Mouse (Mus musculus) testis, postnatal 14 days (tissue): Measurements from ENCODE around the gene Strn.

Source experiments
- DNase-seq: peaks from one replicate; pipeline ENCODE4 v3.0.0; 2021; ENCODE audit warnings: low spot score

The Strn gene

DNA sequence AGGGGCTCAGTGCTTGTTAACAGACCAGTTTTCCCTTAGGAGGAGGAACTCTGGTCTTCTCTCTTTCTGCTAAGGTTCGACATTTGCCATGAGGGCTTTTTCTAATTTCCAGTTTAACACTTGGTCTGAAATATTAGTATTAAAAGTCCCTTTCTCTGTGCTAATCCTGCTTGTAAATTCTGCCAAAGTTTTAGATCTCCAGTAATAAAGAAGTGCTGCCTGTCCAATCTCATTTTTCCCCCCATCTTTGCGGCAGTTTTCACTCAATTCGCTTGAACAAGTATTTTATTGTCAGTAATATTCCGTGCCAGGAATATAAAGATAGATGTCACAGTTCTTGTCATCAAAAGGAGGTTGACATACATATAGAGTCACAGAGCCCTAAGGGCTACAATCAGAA lies at the start of gene Strn:
TSS of gene Strn (minus strand) at position 101 of the 400 bp plus-strand sequence.
- no peak for DNase-seq

DNA sequence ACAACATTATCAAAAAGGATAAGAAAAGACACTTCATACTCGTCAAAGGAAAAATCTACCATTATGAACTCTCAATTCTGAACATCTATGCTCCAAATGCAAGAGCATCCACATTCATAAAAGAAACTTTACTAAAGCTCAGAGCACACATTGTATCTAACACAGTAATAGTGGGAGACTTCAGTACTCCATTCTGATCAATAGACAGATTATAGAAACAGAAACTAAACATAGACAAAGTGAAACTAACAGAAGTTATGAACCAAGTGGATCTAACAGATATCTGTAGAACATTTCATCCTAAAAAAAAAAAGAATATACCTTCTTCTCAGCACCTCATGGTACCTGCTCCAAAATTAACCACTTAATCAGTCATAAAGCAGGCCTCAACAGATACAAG lies 41.8 kb upstream of the Strn start:
- DNase-seq, result no peak

DNA sequence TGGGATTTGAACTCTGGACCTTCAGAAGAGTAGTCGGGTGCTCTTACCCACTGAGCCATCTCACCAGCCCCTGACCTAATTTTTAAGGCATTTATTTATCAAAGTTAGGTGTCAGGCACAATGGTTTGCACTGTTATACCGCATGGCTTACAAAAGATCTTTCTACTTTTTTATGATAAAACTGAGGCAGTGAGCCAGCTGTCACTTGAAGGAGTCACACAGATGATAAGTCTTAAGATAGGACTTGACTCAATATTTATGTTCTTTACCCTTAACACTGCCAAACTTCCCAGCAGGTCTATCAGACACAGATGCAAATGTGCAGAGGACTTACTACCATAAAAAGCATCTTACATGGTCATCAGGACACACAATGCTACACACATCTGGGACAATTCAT lies 35.3 kb upstream of the Strn start:
- no peak for DNase-seq

DNA sequence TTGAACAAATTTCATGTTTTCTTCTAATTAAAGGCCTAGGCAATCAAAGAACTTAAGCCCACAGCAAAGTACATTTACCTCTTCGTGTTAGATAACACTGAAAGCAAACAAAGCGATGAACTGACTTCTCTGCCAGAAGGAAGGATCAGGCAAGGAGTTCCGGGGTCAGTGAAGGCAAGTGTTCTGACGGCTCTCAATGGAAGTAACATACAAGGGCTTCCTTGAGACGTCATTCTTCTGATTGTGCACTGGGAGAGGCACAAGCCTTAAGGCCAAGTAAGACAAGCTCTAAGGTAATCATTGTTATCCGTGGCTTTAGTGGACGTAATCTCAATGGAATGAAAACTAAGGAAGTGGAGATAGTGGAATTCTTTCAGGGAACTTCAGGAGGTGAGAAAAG lies 33.9 kb upstream of the Strn start:
- no peak for DNase-seq

DNA sequence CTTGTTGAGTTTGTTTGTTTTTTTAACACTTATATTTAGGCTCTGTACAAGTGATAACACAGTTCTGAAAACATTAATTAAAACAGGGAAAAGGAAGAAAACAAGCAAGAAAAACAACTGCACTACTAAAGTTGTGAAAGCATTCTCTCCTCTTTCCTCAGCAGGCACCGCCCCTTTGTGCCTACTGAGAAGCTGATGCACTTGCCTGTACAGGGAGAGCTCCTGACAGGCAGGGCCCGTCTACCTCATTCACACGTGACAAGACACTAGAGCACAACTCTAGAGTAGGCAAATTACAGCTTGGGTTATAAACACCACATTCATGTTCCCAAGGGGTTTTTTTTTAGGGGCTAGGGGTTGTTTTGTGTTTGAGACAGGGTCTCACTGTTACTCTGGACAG lies 32.3 kb upstream of the Strn start:
- DNase-seq, result no peak

DNA sequence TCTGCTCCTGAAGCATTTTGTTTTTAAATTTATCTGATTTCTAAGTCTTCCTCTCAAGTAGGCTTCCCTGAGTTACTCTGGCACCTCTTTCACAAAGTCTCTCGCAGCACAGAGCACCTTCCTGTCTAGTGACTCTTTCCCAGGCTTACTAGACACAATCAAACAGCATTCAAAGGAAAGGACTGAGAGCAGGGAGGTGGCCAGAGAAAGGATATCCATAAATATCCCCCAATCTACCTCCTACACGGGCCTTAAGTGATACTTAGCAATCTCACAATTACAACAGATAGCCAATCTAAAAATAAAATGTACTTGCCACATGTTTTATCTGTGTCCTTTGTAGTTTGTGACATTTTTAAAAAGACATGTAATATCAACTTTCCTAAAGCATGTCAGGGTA lies 31.9 kb upstream of the Strn start:
- DNase-seq, result no peak

DNA sequence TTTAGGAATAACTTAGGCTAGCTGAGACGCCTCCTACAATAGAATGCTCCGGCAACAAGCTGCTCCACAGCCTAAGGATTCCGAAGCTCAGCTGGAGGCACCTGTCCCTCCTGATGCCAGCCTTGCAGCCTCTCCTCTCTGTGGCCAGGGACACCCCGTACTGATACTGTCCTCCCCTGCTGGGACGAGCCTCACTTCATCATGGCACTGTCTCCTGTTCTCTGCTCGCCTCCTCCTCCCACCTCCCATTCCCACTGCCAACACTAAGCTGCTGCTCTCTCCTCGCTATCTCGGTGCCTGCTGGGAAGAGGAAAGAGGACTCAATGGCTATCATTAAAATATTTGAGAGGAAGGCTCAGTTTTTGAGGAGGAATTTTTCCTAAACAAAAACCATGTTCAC lies 30.6 kb upstream of the Strn start:
- peak; percentile 41 for DNase-seq

DNA sequence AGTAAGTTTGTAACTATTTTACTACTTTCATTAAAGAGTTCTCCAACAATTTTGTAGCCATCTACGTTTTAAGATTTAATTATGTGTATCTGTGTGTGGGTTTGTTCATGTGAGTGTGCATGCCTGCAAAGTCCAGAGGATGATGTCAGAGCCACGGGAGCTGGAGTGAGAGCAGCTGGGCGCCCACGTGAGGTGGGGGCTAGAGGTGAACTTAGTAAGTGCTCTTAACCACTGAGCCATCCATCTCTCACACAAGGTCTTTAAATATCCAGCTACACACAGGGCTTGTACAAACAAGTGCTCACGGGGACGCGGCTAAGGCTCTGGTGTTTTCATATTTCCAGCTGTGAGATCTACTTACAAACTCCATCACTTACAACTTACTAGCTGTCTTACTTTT lies 29.1 kb upstream of the Strn start:
- no peak for DNase-seq

DNA sequence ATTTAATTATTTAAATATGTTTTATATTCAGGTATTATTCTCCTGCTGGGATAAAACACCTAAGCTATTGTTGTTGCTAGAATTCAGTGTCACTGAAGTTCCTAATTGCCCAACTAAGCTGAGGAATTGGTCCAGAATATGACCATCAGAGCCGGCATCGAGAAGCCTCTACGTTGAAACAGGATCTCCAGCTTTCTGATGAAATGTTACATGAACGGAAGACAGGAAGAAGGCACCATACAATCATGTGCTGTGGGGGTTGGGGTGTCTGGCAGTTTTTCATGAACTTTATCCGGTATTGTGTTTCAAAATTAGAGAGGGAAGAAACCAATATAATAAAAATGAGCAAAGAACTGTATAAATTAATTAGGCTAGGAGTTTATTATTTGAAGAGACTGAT lies 26.3 kb upstream of the Strn start:
- no peak for DNase-seq

DNA sequence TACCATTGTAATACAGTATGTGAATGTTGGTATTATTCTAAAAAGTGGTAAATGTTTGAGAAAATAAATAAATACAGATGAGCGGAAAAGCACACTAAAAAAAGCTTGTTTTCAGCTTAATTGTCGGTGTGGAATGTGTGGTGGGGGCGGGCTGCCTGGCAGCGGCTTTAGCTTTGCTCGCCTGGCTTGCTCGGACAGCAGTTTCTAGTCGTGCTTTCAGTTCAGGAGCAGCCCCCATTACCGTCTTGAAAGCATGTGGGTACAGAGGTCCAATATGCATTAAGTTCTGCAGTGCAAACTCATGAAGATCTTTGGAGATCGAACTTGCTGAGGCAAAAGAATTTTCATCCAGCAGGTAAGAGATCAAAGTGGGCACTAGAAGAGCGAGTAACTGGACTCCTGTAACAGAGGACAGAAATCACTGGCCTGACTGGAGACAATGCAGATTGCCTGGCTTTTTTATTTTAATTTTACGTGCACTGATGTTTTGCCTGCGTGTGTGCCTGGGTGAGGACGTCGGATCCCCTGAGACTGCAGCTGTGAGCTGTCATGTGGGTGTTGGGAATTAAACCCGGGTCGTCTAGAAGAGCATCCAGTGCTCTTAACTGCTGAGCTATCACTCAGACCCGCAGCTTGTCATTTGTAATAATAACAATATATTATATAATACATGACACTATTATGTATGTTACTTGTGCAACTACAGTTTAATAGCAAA lies 16.1 kb upstream of the Strn start:
- DNase-seq, result no peak

DNA sequence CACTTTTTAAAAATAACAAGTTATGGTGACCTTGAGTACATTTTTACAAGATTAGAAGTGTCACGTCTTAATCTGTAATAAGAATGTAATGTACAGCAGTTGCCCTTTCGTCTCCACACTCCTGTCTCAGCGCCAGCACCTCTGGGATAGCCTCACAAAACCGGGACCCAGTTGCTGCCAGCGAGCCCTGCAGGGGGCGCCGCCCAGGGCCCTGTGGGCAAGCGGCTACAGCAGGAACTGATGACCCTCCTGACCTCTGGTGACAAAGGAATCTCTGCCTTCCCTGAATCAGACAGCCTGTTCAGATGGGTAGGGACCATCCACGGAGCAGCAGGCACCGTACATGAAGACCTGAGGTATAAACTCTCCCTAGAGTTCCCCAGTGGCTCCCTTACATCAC lies 15.1 kb upstream of the Strn start:
- DNase-seq, result no peak

DNA sequence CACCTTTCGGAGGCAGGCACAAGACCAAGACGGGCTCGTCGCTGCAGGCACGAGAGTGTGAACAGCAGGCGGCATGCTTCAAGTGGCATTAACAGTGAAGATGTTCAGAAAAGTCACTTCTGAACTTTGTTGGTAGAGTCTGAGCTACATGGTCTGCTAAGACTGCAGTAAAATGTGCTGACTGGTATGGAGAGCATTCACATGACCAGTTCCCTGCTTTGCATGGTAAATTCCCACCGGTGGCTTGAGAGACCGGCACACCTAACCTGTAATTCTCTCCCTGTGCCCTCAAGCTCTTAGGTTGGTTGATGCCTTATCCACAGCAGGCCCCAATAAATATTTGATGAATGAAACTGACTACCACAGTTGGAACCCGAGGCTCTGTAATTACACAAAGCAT lies 11.4 kb upstream of the Strn start:
- DNase-seq, result no peak

DNA sequence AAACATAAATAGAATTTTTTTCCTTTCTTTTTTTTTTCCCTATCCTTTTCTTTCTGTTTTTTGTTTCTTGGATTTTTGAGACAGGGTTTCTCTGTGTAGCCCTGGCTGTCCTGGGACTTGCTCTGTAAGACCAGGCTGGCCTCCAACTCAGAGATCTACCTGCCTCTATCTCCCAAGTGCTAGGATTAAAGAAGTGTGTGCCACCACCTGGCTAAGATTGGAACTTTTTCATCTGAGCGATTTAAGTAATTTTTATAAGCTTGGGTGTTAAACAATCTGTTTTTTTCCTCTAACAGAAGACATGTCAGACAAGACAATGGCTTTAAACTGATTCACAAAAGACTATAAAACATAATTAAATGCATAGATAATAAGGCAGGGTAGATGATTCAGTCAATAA lies 1.4 kb upstream of the Strn start:
- no peak for DNase-seq

DNA sequence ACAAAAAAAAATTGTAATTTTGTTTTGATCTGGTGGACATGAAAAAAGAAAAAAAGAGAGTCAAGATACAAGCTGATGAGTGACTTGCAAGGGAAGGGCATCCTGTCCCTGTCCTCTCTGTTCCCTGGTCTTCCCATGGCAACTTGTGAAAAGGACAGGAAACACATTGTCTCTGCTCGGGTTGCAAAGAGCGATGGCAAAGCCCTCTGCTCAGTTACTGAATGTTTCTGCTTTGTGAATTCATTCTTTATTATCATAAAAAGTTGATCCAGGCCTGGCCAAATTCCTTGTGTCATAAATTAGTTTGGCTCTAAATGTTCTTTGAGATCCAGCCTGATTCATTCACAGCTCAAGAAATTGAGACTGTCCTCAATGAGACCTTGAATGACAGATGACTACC lies 775 bp upstream of the Strn start:
- DNase-seq, result peak; percentile 63

DNA sequence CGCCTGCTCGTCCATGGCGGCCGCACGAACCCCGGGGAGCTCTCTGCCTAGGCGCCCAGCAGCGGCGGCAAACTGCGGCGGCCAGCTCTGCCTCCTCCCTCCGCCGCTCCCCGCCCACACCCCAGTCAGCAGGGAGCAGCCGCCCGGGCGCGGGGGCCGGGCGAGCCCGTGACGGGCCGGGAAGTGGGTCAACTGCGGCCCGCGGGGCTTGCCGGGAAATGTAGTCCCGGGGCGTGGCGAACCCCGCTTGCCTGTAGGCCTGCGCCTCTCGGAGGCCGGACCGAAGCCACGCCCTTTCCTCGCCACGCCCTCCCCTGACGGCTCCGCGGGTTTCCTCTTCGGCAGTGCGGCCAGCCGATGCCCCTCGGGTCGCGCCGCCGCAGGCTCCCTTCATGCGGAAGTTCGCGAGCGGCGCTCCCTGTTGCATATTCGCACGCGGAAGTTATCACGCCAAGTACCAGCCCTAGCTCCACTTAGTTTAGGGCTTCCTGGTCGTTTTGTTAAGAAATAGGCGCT lies 465 bp downstream of the Strn start:
- DNase-seq, result peak; percentile 99

DNA sequence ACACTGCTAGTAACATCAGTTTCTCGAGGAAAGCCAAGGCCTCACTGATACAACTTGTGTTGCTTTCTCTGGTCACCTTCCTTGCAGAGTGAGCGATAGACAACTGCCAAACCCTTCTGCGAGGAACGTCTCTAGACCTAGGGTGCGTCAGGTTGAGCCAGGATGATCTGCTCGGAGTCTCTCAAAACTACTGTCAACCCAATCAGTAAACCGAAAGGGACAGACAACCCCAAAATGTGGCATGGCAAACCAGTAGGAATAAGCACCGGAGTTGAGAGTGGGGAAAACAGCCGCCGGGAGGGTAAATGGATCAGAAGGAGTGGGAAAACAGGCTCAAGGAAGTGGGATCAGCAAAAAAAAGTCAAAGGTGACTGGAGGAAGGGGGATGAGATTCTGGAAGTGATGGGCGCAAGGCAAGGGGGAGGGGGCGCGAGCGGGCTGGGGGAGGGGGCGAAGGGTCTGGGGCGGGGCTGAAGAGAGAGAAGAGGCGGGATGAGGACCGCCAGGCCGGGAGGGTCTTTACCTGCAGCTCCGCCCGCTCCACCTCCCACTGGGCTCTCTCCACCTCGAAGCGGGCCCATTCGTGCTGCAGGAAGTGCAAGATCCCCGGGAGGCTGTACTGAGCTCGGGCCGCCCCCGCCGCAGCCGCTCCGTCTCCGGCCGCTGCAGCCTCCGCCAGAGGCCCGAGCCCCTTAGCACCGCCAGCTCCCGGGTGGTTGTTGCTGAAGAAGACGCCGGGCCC lies 1.1 kb downstream of the Strn start:
- peak; percentile 30 for DNase-seq

DNA sequence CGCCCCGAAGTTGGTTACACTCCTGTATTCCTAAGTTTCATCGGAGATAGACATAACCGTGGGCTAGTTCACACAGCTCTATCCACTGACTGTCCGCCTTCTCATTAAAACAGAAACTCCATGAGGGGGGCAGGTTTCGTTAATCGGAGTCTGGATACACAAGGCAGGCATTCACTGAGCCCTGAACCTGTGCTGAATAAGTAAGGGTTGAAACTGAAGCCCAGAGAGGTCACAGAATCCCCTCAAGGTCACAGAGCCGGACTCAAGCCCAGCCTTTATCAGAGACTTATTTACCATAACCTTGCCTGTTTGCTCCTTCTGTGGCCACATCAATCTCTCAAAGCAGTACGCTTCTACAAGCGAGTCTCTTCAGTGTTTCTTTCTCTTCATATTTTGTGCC lies 2.2 kb downstream of the Strn start:
- no peak for DNase-seq

DNA sequence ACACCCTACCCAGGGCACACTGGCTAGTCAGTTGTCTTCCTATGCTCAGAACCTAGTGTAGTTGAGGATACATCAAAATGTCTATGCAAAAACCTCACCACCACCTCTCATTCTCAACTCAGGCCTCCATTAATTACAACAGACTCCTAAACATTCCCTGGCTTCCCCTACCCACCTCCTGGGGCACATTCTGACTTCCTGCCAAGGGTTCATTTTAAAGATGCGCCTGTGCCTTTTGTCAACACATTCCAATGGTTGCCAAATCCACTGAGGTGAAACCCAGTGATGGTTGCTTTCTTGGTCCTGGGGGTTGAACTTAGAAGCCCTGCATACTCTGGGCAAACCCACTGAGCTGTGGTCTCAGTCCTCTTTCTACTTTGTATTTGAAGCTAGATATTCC lies 4.9 kb downstream of the Strn start:
- no peak for DNase-seq

DNA sequence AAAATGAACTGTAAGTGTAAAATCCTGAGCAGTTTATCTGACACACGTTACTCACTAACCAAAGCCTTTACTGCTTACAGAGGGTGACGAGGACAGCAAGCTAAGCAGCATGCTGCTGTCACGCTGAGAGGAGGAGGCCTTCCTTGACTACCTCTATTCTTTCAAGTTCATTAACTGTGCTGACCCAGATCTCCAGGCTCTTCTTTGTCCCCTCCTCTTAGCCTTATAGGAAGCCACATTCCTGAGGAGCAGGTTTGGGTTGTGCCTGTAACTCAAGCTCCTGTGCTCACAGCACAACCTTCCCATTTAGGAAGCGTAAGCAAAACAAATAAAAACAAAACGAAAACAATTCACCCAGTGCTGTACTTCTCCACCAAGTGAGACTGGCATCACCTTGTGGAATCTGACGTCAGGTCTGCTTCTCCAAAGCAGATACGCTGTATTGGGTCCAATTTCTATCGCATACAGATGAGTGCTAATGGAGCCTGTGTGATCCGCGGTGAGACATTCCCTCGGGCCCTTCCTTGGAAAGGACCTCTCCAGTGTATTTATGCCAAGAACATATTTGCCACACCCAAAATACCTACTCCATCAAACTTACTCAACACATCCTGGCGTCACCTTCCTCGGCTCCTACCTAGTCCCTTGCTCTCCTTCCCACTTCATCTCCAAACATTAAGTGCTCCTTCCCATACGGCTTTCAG lies 10.1 kb downstream of the Strn start:
- DNase-seq, result no peak

DNA sequence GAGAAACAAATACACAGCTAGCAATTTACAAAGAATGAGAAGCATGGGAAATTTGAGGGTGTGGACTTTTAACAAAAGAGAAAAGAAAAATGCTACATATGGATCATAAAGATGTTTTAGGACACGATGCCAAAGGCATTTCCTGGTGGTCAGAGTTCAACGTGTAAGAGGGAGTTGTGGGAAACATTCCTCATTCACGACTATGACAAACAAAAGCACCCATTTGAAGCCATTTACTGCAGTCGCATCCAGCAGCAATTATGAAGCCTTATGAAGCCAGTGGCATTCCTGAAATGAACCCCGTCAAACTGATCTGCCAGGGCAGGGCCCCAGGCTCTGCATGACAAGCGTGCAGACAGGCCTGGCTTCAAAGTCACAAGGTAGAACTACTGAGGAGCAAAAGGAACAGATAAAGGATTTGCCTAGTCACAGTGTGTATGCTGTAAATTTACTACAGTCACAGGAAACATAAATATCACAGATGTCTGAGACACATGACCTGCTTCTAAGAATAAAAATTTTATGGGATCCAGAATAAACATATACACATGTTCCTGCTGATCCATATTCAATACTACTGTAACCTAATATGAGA lies 12.4 kb downstream of the Strn start:
- no peak for DNase-seq

DNA sequence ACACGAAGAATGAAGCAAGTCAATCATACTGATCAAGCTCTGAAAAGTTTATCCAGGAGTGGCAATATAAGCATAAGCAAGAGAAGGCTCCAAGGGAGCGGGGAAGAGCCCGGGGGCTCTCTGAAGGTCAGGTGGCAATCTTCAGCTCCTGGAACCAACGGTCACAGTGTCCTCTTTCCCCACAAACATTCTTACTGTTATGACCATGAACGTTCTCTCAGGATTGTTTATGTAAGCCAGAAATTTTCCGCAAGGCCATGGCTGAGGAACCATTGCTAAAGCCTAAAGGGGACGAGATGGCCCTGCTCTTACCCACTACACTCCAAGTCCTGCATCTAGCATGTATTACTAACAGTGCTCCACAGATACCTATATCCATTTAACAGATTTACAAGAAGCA lies 15.3 kb downstream of the Strn start:
- DNase-seq, result no peak

DNA sequence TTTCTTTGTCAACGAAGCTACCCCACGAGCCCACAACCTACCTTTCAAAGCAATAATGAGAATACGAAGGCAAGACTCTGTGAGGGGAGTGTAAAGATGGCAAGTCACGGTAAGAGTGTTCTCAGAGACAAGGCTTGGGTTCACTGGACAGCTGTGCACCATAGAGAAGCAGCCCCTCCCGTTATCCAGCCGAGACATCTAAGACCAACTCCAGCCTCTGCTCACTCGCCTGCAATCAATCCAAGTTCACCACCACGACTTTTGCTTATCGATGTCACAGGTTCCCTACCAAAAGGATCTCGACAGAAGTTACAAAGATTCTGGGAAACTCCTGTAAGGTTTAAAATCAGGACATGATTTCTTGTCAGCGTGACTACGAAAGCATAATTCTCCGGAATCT lies 17.9 kb downstream of the Strn start:
- DNase-seq, result no peak

DNA sequence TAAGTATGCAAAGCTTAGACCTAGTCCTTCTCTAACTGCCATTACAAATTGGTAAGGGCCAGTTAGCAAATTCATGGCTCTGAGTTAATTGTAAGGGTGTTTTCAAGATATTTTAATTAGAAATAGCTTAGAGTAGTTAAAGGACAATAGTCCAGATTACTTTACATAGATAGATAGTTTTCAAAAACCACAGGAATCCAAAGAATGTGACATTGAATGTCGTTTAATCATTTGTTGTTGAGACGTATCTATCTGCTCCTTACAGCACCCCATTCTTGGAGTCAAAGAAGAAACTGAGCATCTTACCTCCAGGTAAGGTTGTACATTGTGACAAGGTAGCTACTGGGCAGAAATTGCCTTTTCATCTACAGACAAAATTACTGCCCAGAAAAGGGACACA lies 26.7 kb downstream of the Strn start:
- DNase-seq, result no peak
